Mouse (Mus musculus) skeletal muscle tissue, adult 2 months (tissue): ENCODE measurements around the gene Madcam1.
"Not testable (repeated sequence)": the region's sequence is repeated elsewhere in the genome, so short reads cannot be mapped to it uniquely, and the experiment has no call there.

Source experiments
- DNase-seq: peaks from one replicate; pipeline ENCODE4 v3.0.0-alpha.2; 2012; ENCODE audit warnings: low read depth, low spot score

The Madcam1 gene

GRCm38 (mm10) chr10:79688720-79689119 is 24.4 kb downstream of the Madcam1 start, which contains the start of gene Gzmm:
Gzmm (plus strand) TSS chr10:79689020.
- DNase-seq, result no peak

- DNase-seq, result no peak
Measured at GRCm38 (mm10) chr10:79689178-79689577, 24.8 kb downstream of the Madcam1 start.

GRCm38 (mm10) chr10:79691986-79692548 is 27.7 kb downstream of the Madcam1 start:
- DNase-seq, result no peak

- no peak for DNase-seq
Measured at GRCm38 (mm10) chr10:79693580-79694378, 29.4 kb downstream of the Madcam1 start.

- DNase-seq, result no peak
Measured at GRCm38 (mm10) chr10:79694379-79694655, 30.0 kb downstream of the Madcam1 start.

GRCm38 (mm10) chr10:79695231-79696128 is 31.1 kb downstream of the Madcam1 start:
- peak; percentile 81 for DNase-seq

GRCm38 (mm10) chr10:79696129-79696651 is 31.8 kb downstream of the Madcam1 start:
- no peak for DNase-seq

- DNase-seq, result no peak
Measured at GRCm38 (mm10) chr10:79697916-79698315, 33.6 kb downstream of the Madcam1 start.

- no peak for DNase-seq
Measured at GRCm38 (mm10) chr10:79698459-79698858, 34.1 kb downstream of the Madcam1 start.

- no peak for DNase-seq
Measured at GRCm38 (mm10) chr10:79700676-79701075, 36.3 kb downstream of the Madcam1 start.

GRCm38 (mm10) chr10:79701443-79702129 is 37.2 kb downstream of the Madcam1 start:
- DNase-seq, result no peak

- DNase-seq, result not testable (repeated sequence)
Measured at GRCm38 (mm10) chr10:79702970-79703369, 38.6 kb downstream of the Madcam1 start.

GRCm38 (mm10) chr10:79703541-79703940 is 39.2 kb downstream of the Madcam1 start:
- DNase-seq, result no peak

GRCm38 (mm10) chr10:79704065-79704969 is 40.0 kb downstream of the Madcam1 start, which contains the start of gene Bsg:
Bsg (plus strand) TSS chr10:79704491.
- DNase-seq, result peak; percentile 99

GRCm38 (mm10) chr10:79704970-79705360 is 40.6 kb downstream of the Madcam1 start:
- no peak for DNase-seq

GRCm38 (mm10) chr10:79705951-79706350 is 41.6 kb downstream of the Madcam1 start:
- no peak for DNase-seq

GRCm38 (mm10) chr10:79706406-79707094 is 42.2 kb downstream of the Madcam1 start:
- DNase-seq, result peak; percentile 89

GRCm38 (mm10) chr10:79707162-79707561 is 42.8 kb downstream of the Madcam1 start:
- peak; percentile 74 for DNase-seq

GRCm38 (mm10) chr10:79707759-79708158 is 43.4 kb downstream of the Madcam1 start:
- no peak for DNase-seq

- no peak for DNase-seq
Measured at GRCm38 (mm10) chr10:79708668-79709067, 44.3 kb downstream of the Madcam1 start.
